Mouse (Mus musculus) ovary, postnatal 10 days (tissue): ENCODE results near the gene Dusp13.

ENCODE experiments used
- DNase-seq: peaks from one replicate; pipeline ENCODE4 v3.0.0; 2022; ENCODE audit warnings: low spot score

The Dusp13 gene

DNA sequence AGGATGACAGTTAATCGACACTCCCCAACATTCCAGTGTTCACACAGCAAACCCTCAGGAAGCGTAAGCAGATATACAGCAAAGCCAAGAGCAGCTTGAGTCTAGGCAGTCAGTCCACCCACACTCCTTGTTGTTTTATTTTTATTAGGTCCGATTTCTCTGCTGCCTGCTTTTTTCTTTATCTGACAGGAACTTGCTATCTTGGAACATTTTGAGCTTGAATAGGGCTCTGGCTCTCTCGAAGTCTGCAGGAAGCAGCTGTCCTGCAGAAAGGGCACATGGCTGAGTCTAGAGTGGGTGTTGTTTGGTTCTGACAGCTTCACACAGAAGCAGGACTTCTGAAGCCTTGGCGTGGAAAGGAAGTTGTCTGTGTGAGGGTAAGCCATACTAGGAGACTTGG is 47.7 kb downstream of the Dusp13 start:
- DNase-seq = no peak

DNA sequence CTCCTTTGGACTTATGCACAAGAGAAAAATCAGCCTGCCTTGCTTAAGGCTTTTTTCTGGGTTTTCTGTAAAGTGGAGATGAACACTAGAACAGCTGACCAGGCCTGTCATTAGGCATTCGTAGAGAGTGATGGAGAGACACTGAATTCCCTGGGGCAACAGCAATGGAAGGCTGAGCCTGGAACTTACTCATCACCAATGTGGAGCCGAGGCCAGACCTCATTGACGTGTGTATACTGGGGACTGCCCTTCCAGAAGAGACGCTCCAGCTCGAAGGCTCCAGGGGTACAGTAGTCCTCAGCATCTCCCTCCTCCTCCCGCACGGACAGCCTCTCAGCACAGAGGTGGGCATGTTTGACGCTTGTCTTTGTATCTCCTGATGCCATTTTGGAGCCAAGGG is 48.3 kb downstream of the Dusp13 start:
- no peak for DNase-seq

DNA sequence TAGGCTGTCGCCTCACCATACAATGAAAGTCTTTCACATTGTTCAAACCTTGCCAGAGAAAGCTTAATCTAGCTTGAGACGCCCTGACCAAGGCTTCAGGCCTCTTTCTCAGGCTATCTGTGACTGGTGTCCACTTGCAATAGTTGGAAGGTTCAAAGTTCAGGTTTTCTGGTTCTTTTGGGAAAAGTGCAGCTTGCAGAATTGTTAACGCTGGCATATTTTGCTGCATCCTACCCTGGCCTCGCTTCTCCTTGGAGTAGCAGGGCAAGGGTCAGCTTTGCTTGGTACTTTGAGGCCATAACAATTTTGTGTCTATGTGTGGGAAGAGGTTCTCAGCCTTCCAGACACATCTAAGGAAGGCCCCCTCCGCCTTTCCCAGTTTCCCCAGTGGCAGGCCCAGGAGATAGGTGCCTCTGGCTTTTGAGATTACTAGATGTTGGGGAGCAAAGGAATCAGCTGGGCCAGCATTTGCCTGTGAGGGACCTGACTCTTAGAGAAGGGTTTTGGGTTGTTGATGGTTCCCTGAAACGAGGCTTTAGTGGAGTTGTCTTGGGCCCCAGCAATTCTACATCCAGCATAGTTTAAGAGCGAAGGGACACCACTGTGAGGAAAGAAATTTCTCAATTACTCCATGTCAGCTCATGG is 54.7 kb downstream of the Dusp13 start:
- DNase-seq = no peak

DNA sequence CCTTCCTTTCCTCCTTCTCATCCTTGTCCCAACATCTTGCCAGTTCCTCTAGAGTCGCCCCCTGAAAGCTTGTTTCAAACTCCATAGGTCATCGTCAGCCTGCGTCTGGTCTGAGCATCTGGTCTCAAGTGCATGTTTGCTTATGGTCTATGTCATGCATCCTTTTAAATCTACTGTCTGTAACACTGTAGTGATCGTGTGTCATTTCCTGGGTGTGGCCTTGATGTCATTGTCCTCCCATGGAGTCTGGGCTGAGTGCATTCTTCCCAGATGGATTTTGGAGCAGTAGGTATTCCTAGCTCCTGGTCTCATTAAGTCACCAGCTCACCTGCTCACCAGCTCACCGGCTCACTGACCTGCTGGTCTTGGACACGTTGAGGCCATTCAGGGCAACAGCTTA is 56.0 kb downstream of the Dusp13 start:
- DNase-seq = no peak

DNA sequence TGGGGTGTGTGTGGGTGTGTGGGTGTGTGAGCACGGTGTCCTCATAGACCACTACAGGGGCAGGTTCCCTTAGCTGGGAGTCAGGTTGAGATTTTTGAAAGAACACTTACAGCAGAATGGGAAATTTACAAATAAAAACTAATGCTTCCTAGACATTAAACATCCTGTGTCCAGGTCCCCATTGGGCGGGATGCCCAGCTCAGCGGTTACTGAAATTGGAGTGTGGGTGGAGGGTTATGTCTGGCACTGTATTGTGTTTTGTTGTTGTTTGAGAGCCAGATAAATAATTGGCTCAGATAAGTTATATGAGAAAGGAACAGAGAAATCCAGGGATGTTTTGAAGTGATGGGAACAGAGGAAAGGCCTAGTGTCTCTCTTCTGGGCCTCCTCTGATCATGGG is 59.9 kb downstream of the Dusp13 start:
- no peak for DNase-seq

DNA sequence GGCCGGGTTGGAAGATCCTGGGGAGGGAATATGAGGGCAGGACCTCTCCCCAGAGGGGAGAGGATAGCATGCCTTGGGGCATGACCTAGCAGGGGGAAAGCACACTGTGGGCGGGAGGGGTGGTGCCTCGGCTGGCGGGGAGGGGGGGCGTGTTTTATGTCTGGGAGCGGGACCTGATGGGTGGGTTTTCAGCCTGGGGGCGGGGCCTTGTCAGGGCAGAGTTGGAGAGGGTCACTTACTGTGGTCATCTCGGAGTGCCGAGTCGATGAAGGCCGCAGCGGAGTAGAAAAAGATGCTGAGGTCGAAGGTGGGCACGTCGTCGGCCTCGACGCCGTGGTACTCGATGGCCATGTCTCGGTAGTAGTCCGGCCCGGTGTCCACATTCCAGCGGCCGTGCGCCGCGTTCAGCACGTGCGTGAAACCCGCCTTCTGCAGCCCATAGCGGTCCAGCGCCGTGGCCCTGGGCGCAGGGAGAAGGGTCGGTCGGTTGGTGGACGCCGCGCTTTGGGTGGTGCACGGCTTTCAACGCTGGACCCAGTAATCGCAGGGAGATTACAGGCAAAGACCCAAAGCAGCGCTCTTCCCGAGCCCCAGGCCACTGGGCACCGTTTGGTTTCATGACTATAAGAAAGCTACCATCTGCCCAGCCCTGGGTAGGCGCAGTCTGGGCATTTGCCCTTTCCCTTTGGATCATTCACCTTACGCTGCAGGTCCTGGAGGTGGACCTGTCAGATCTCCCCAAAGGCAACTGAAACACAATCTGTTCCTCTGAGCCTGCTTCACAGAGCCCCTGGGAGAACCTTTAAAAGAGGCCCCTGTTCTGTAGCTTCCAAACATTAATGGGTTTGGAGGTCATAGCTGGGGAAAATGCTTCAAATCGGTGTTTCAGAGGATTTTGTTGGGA is 64.4 kb downstream of the Dusp13 start:
- DNase-seq = no peak

DNA sequence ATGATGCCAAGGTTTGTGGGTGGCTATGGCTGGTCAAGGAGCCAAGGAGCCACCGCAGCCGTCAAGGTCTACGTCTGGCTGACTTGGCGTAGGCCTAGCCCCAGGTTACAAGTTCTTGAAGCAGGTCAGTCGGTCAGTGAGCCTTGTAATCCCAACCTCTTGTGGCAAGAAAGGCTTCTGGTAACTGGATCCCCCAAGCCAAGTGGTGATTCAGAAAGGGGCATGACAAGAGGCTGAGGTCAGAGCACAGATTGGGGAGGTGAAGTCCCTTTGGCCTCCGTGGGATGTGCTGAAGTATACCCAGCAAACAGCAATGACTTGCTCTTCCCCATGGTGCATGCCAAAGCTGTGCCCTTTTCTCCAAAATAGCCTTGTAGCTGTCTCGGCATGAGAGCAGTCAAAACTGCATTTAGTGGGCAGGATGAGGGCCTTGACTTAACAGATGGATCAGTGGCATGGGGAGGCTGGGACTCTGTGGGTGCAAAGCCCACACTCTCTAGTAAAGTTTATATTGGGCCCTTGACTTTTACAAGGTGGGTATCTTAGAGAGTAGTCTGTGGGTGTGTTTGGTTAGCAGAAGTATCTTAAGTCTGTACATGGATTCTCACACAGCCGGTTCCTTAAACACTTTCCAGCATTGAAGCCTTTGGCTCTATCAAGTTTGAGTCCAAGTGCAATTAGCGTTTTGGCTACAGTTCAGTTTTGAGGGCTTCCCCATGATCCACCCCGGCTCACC is 65.4 kb downstream of the Dusp13 start:
- no peak for DNase-seq

DNA sequence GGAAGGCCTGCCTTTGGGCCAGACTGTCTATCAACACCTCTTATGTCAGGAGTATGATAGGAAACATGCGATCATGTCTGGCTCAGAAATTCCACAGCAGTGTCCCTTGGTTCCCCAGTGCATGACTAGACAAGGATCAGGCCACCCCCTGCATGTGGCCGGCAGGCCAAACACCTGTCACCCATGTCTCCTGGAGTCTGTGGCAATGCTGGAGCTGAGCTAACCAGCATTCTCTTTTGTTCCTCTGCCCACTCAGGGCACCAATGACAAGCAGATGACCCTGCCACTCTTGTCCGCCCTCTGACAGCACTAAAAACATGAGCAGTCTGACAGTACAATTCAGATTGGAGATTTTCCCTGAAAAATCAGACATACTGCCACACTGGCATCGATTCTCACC is 67.1 kb downstream of the Dusp13 start:
- DNase-seq = no peak
